Mouse (Mus musculus): ENCODE data around the gene Fam129a. TPM values are rescaled to one million over a fixed set of nuclear protein-coding genes. Genes with fewer than 3 reads are reported as not detected.

Fam129a gene
- polyA plus RNA-seq, 1 experiment from 2014 or later = 13.1 TPM

DNA sequence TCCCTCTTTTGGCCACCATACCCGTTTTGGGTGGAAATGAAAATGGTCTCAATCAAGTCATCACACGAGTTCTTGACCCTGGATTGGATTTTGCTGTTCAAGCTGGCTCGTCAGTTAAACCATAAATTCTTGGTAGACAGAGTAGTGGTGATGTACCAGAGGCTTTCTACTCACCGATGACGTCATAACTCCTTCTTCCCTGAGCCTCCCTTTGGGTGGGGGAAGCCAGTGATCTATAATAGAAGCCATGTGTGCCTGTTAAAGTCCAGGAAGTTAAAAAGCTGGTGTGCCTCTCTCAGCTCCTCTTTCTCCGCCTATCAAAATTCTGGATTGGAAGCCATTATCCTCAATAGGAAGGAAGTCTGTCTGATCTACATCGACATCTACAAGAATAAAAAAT is 21.2 kb upstream of the Fam129a start:
- Histone ChIP-seq H3K9me3 (ENCODE audit: low read length) (no peaks in the 10 kb centered on the region), H3K4me1 (ENCODE audit: insufficient read depth, low read depth, low read length) (peaks cover 4% of the 10 kb centered on the region; the same call in 1 of the 2 replicates), H3K36me3 (ENCODE audit: insufficient read depth, low read length) (no peaks in the 10 kb centered on the region), H3K27me3 (replicated peaks; ENCODE audit: insufficient read depth, low read length) (no peaks in the 10 kb centered on the region), H3K4me2 (replicated peaks; ENCODE audit: low read depth, low read length) (no peak overlapping the region), H3K27ac (ENCODE audit: low read length) (no peak overlapping the region), H3K9ac (replicated peaks; ENCODE audit: low read depth) (no peak overlapping the region), H3K4me3 (ENCODE audit: low read depth, low read length) (no peak overlapping the region)
- no peak for TF ChIP-seq CTCF (IDR thresholded peaks at IDR 0.05)
- TF ChIP-seq EP300 (IDR thresholded peaks at IDR 0.05) = no peak
- no peak for ATAC-seq
- WGBS = 74% methylated on average over 7 of the region's 7 CpGs
- peak; percentile 21 for DNase-seq (ENCODE audit: low spot score)

GRCm38 (mm10) chr1:151550587-151551479 is 20.2 kb upstream of the Fam129a start:
- Histone ChIP-seq H3K4me1 (ENCODE audit: insufficient read depth, low read depth, low read length) (peaks cover 4% of the 10 kb centered on the region; the same call in 1 of the 2 replicates), H3K9me3 (ENCODE audit: low read length) (no peaks in the 10 kb centered on the region), H3K27me3 (replicated peaks; ENCODE audit: insufficient read depth, low read length) (no peaks in the 10 kb centered on the region), H3K9ac (replicated peaks; ENCODE audit: low read depth) (no peak overlapping the region), H3K36me3 (ENCODE audit: insufficient read depth, low read length) (no peaks in the 10 kb centered on the region), H3K4me2 (replicated peaks; ENCODE audit: low read depth, low read length) (no peak overlapping the region; the same call in 1 of the 2 replicates), H3K4me3 (ENCODE audit: low read depth, low read length) (no peak overlapping the region), H3K27ac (ENCODE audit: low read length) (no peak overlapping the region)
- 47% methylated on average over 19 of the region's 19 CpGs for WGBS
- peak; percentile 83 for ATAC-seq
- TF ChIP-seq EP300 (IDR thresholded peaks at IDR 0.05) = no peak
- TF ChIP-seq CTCF (IDR thresholded peaks at IDR 0.05) = no peak
- peak; percentile 79 for DNase-seq (ENCODE audit: low spot score)

DNA sequence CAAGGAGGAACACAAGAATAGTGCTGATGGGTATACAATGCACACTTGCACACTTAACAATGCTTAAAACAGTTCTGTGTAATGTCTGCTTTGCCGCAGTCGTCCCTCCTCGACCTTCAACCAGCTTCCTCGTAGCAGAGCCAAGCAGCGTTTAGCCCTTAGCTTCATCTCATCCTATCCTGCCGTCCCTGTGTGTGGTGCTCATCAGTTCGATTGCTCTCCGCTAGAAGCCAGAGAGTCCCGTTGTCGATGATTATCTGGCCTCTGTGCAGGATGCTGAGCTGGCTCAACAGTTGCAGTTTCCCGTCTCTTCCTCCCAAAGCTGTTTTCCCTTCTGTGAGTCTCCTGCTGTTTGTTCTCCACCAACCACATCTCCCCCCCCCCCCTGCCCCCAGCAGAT is 10.4 kb upstream of the Fam129a start:
- 67% methylated on average over 11 of the region's 11 CpGs for WGBS
- TF ChIP-seq CTCF (IDR thresholded peaks at IDR 0.05) (no peak), EP300 (IDR thresholded peaks at IDR 0.05) (no peak)

DNA sequence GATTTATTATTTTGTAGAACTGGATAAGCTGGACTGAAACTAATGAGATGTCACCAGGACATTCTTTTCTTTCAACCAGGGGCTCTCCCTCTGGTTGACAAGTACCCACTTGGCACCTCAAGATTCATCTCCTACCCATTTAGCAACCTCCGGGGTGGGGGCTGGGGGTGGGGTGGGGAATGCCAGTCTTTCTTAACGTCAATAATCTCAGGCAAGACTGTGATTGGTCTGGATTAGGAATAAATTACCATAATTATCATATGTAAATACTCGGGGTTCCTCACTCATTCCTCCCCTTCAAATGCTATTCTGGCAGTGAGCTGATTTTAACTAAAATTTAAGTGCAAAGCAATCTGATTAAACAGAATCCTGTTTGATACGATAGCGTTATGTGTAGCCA is 7.6 kb upstream of the Fam129a start:
- H3K9me3 ChIP-seq (ENCODE audit: low read length) = no peaks in the 10 kb centered on the region
- H3K27me3 ChIP-seq (replicated peaks; ENCODE audit: insufficient read depth, low read length) = no peaks in the 10 kb centered on the region
- ATAC-seq (no peak), DNase-seq (ENCODE audit: low spot score) (no peak)
- TF ChIP-seq EP300 (IDR thresholded peaks at IDR 0.05) = no peak
- no peak for TF ChIP-seq CTCF (IDR thresholded peaks at IDR 0.05)
- no peak overlapping the region for H3K9ac ChIP-seq (replicated peaks; ENCODE audit: low read depth)
- no peaks in the 10 kb centered on the region for H3K4me1 ChIP-seq (ENCODE audit: insufficient read depth, low read depth, low read length)
- H3K36me3 ChIP-seq (ENCODE audit: insufficient read depth, low read length) = no peaks in the 10 kb centered on the region
- no peak overlapping the region for H3K27ac ChIP-seq (ENCODE audit: low read length)
- 61% methylated on average over 5 of the region's 5 CpGs for WGBS
- no peak overlapping the region for H3K4me2 ChIP-seq (replicated peaks; ENCODE audit: low read depth, low read length)
- no peak overlapping the region for H3K4me3 ChIP-seq (ENCODE audit: low read depth, low read length)

More for the DNA sequence above, 10.4 kb upstream of the Fam129a start:
- H3K9ac ChIP-seq (replicated peaks; ENCODE audit: low read depth) = no peak overlapping the region
- no peaks in the 10 kb centered on the region for H3K27me3 ChIP-seq (replicated peaks; ENCODE audit: insufficient read depth, low read length)
- H3K4me2 ChIP-seq (replicated peaks; ENCODE audit: low read depth, low read length) = no peak overlapping the region
- ATAC-seq (no peak), DNase-seq (ENCODE audit: low spot score) (no peak)
- no peaks in the 10 kb centered on the region for H3K4me1 ChIP-seq (ENCODE audit: insufficient read depth, low read depth, low read length)
- no peaks in the 10 kb centered on the region for H3K36me3 ChIP-seq (ENCODE audit: insufficient read depth, low read length)
- no peak overlapping the region for H3K27ac ChIP-seq (ENCODE audit: low read length)
- H3K4me3 ChIP-seq (ENCODE audit: low read depth, low read length) = no peak overlapping the region
- no peaks in the 10 kb centered on the region for H3K9me3 ChIP-seq (ENCODE audit: low read length)

GRCm38 (mm10) chr1:151563893-151564292 is 7.1 kb upstream of the Fam129a start:
- no peak overlapping the region for H3K4me2 ChIP-seq (replicated peaks; ENCODE audit: low read depth, low read length)
- H3K27ac ChIP-seq (ENCODE audit: low read length) = no peak overlapping the region
- H3K9me3 ChIP-seq (ENCODE audit: low read length) = no peaks in the 10 kb centered on the region
- no peak overlapping the region for H3K9ac ChIP-seq (replicated peaks; ENCODE audit: low read depth)
- H3K36me3 ChIP-seq (ENCODE audit: insufficient read depth, low read length) = no peaks in the 10 kb centered on the region
- no peak overlapping the region for H3K4me3 ChIP-seq (ENCODE audit: low read depth, low read length)
- no peak for ATAC-seq
- no peaks in the 10 kb centered on the region for H3K27me3 ChIP-seq (replicated peaks; ENCODE audit: insufficient read depth, low read length)
- H3K4me1 ChIP-seq (ENCODE audit: insufficient read depth, low read depth, low read length) = no peaks in the 10 kb centered on the region
- TF ChIP-seq EP300 (IDR thresholded peaks at IDR 0.05) (no peak), CTCF (IDR thresholded peaks at IDR 0.05) (no peak)
- 49% methylated on average over 6 of the region's 6 CpGs for WGBS
- no peak for DNase-seq (ENCODE audit: low spot score)

- H3K4me3 ChIP-seq (ENCODE audit: low read depth, low read length) = no peak overlapping the region
- DNase-seq (ENCODE audit: low spot score) (peak; percentile 87), ATAC-seq (peak; percentile 81)
- H3K27ac ChIP-seq (ENCODE audit: low read length) = no peak overlapping the region
- H3K9ac ChIP-seq (replicated peaks; ENCODE audit: low read depth) = no peak overlapping the region
- no peaks in the 10 kb centered on the region for H3K9me3 ChIP-seq (ENCODE audit: low read length)
- no peak overlapping the region for H3K4me2 ChIP-seq (replicated peaks; ENCODE audit: low read depth, low read length)
- no peaks in the 10 kb centered on the region for H3K36me3 ChIP-seq (ENCODE audit: insufficient read depth, low read length)
- H3K27me3 ChIP-seq (replicated peaks; ENCODE audit: insufficient read depth, low read length) = no peaks in the 10 kb centered on the region
- 13% methylated on average over 12 of the region's 12 CpGs for WGBS
- no peak for TF ChIP-seq EP300 (IDR thresholded peaks at IDR 0.05)
- peak; percentile 98 for TF ChIP-seq CTCF (IDR thresholded peaks at IDR 0.05)
- H3K4me1 ChIP-seq (ENCODE audit: insufficient read depth, low read depth, low read length) = no peaks in the 10 kb centered on the region
Measured at GRCm38 (mm10) chr1:151564377-151564776, 6.6 kb upstream of the Fam129a start.

All from lung, postnatal 0 days (tissue).